Mouse (Mus musculus) embryonic facial prominence, embryonic 11.5 days (tissue): ENCODE measurements at regions not wholly inside any gene's neighbourhood (a gene's known extent, or its start where the extent isn't known, plus 50 kb on each side); places are given as distances from the start of the nearest gene placed in this dataset.

Experiments
- ATAC-seq: fragments of 200-750 bp; cut with Nextera tagmentation; replicated peaks from 2 replicates; pipeline ENCODE4 v1.8.0; 2017; ENCODE audit warnings: low read depth; ENCODE audit not compliant: insufficient number of reproducible peaks, low FRiP score, low TSS enrichment
- DNase-seq: peaks from one replicate; pipeline ENCODE4 v3.0.0-alpha.2; 2015; ENCODE audit warnings: low spot score
- H3K27ac ChIP-seq: fragments of 300-500 bp; sonication (generic); replicated peaks from 2 replicates; pipeline ENCODE4 v1.5.1; 2014; ENCODE audit warnings: mild to moderate bottlenecking, low read depth, low read length, control low read depth
- H3K27me3 ChIP-seq: fragments of 300-500 bp; sonication (generic); 2 replicates; pipeline ENCODE4 v1.6.1; 2014; ENCODE audit warnings: mild to moderate bottlenecking, low read length, moderate library complexity, mixed read lengths; ENCODE audit not compliant: control insufficient read depth, insufficient read depth
- H3K36me3 ChIP-seq: fragments of 300-500 bp; sonication (generic); replicated peaks from 2 replicates; pipeline ENCODE4 v1.6.1; 2014; ENCODE audit warnings: low read depth, mild to moderate bottlenecking, low read length, moderate library complexity, mixed read lengths; ENCODE audit not compliant: control insufficient read depth, insufficient read depth
- H3K4me1 ChIP-seq: fragments of 300-500 bp; sonication (generic); 2 replicates; pipeline ENCODE4 v1.6.1; 2014; ENCODE audit warnings: low read length, mixed read lengths; ENCODE audit not compliant: control insufficient read depth, insufficient read depth
- H3K4me2 ChIP-seq: fragments of 300-500 bp; sonication (generic); 2 replicates; pipeline ENCODE4 v1.6.1; 2014; ENCODE audit warnings: low read depth, mild to moderate bottlenecking, control low read depth, low read length, moderate library complexity
- H3K4me3 ChIP-seq: fragments of 300-500 bp; sonication (generic); 2 replicates; pipeline ENCODE4 v1.5.1; 2014; ENCODE audit warnings: low read depth, low read length, control low read depth
- H3K9ac ChIP-seq: fragments of 300-500 bp; sonication (generic); replicated peaks from 2 replicates; pipeline ENCODE4 v1.6.1; 2014; ENCODE audit warnings: mild to moderate bottlenecking, control low read depth, low read length
- H3K9me3 ChIP-seq: fragments of 300-500 bp; sonication (generic); replicated peaks from 2 replicates; pipeline ENCODE4 v1.6.1; 2016; ENCODE audit warnings: mild to moderate bottlenecking, low read length, inconsistent platforms, mixed read lengths; ENCODE audit not compliant: control insufficient read depth
- WGBS: fragments of 180-500 bp; shearing (Covaris S2); extraction: QIAGEN DNeasy Blood & Tissue Kit; methylation state at CpG from one replicate; pipeline ENCODE4 v1.1.7; 2014; 5-methylcytosine and 5-hydroxymethylcytosine counted together

DNA sequence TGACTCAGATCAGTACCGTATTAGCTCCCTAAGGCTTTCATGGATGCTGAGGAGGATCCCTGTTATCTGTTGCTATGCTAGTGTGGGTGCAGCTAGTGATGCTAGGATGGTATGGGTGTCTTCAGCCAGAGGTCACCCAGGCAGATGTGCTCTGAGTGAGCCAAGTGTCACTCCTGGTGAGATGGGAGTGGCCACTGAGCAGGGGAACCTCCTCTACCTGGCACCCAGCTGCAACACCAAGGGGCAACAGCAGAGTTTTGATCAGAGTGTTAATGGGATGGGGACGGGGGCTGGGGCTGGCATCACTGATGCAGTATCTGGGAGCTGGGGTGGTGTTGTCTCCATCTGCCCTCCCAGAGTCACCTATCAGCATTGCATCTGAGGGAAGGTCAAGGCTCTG lies 81.0 kb downstream of the Cstad start:
- 74% methylated on average over 2 of the region's 2 CpGs for WGBS
- H3K27ac ChIP-seq: no peak overlapping the region
- H3K9ac ChIP-seq: no peak overlapping the region

DNA sequence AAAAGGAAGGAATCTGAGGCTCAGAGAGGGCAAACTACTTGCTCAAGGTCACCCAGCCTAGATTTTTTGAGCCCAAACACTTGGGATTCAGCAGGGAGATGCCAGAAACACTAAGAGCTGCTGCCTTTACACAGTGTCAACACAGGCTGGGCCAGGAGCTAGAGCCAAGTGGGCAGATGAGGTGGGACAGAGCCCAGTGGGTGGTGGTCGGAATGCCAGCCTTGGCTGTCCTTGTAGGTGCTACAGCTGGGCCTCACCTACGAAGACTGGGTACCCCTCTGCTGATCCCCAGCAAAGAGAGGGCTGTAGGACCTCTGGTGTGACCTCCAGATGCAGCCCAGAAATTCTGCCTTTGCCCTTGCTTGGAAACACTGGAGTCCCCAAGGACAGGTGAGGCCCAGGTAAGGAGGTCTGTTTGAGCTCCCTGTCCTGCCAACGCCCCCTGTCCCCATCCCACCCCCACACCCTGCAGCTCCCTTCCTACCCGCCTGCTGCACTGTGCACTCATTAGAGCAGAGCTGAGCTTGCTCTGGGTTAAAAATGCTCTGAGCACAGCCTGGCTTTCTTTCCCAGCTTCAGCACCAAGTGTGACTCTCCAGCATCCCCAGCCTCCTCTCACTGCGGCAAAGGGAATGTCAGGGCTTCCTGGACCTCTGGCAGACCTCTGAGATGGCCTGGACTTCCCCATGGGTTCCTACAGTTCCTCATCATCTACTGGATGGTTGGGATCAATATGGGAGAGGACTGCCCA lies 76.2 kb downstream of the Cstad start:
- Histone ChIP-seq H3K9ac (no peak overlapping the region; the same call in 1 of the 2 replicates), H3K27me3 (no peaks in the 10 kb centered on the region), H3K4me3 (no peak overlapping the region), H3K27ac (no peak overlapping the region), H3K9me3 (no peaks in the 10 kb centered on the region), H3K4me2 (no peak overlapping the region), H3K4me1 (no peaks in the 10 kb centered on the region; the same call in 1 of the 2 replicates), H3K36me3 (no peaks in the 10 kb centered on the region)
- ATAC-seq (no peak), DNase-seq (no peak)
- WGBS: 62% methylated on average over 5 of the region's 5 CpGs

More for the DNA sequence above, 81.0 kb downstream of the Cstad start:
- H3K4me3 ChIP-seq: no peak overlapping the region
- H3K4me1 ChIP-seq: peaks cover 6% of the 10 kb centered on the region
- ATAC-seq (no peak), DNase-seq (no peak)
- no peak overlapping the region for H3K4me2 ChIP-seq
- H3K9me3 ChIP-seq: no peaks in the 10 kb centered on the region
- no peaks in the 10 kb centered on the region for H3K36me3 ChIP-seq
- no peaks in the 10 kb centered on the region for H3K27me3 ChIP-seq

- no peak for ATAC-seq
- Histone ChIP-seq H3K4me2 (no peak overlapping the region), H3K9me3 (no peaks in the 10 kb centered on the region), H3K27me3 (no peaks in the 10 kb centered on the region), H3K4me1 (no peaks in the 10 kb centered on the region; the same call in none of the 2 replicates), H3K9ac (0 out of 2 replicates have a peak overlapping the region, but pooled peaks have one; percentile 10), H3K4me3 (no peak overlapping the region), H3K36me3 (no peaks in the 10 kb centered on the region), H3K27ac (no peak overlapping the region)
- no peak for DNase-seq
- WGBS: 18% methylated on average over 8 of the region's 8 CpGs
These were observed 72.6 kb downstream of the Cstad start for GRCm38 (mm10) chr2:30667468-30667867.

- Histone ChIP-seq H3K4me1 (peaks cover 37% of the 10 kb centered on the region), H3K4me3 (no peak overlapping the region), H3K36me3 (no peaks in the 10 kb centered on the region), H3K27ac (peak overlapping the region; percentile 99; the same call in 1 of the 2 replicates), H3K9me3 (no peaks in the 10 kb centered on the region), H3K4me2 (no peak overlapping the region), H3K9ac (no peak overlapping the region), H3K27me3 (no peaks in the 10 kb centered on the region)
- no peak for DNase-seq
- no peak for ATAC-seq
- 23% methylated on average over 10 of the region's 10 CpGs for WGBS
These were observed 66.3 kb downstream of the Cstad start for GRCm38 (mm10) chr2:30661147-30661546.

- Histone ChIP-seq H3K9ac (peak overlapping the region; percentile 46), H3K4me1 (peaks cover 37% of the 10 kb centered on the region), H3K4me2 (0 out of 2 replicates have a peak overlapping the region, but pooled peaks have one; percentile 13), H3K27me3 (no peaks in the 10 kb centered on the region), H3K36me3 (no peaks in the 10 kb centered on the region), H3K9me3 (no peaks in the 10 kb centered on the region), H3K4me3 (no peak overlapping the region), H3K27ac (peak overlapping the region; percentile 99)
- WGBS: 10% methylated on average over 10 of the region's 10 CpGs
- DNase-seq (peak; percentile 56), ATAC-seq (no peak)
These were observed 65.8 kb downstream of the Cstad start for GRCm38 (mm10) chr2:30660613-30660991.

- Histone ChIP-seq H3K4me3 (no peak overlapping the region), H3K36me3 (no peaks in the 10 kb centered on the region), H3K9me3 (no peaks in the 10 kb centered on the region), H3K27ac (peak overlapping the region; percentile 99), H3K27me3 (no peaks in the 10 kb centered on the region), H3K4me1 (peaks cover 37% of the 10 kb centered on the region), H3K4me2 (no peak overlapping the region), H3K9ac (peak overlapping the region; percentile 70)
- no peak for ATAC-seq
- WGBS: 23% methylated on average over 11 of the region's 11 CpGs
- DNase-seq: no peak
These were observed 65.2 kb downstream of the Cstad start for GRCm38 (mm10) chr2:30659836-30660612.

DNA sequence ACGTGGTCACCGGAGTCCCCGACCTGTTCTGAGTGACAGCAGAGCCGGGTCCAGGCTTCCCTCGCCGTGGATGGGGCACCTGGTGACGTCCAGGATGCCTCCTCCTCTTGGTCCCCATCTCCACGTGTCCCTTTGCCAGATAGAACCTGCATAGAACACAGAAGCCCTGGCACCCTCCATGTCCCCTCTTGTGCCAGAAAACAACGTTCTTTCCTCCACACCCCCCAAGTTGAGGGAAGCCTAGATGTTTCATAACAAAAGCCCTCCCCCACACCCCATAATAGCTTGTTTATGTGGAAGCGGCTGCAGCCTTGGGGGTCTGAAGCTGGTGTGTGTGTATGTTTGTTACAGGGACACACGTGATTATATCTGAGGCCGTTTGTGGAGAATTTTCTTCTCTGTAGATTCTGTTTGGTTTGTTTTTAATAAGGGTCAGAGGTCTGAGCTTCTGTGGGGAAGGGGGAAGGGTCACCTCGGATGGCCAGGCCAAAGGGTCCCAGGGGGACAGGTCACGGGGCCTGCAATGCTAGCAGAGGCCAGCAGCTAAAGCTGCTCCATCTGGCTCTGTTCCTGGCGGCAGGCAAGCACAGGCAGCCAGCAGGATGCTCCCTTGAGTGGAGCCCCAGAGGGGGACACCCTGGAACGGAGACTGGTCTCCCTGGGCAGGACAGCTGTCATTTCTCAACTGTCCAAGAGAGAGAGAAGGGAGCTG lies 64.2 kb downstream of the Cstad start:
- Histone ChIP-seq H3K27me3 (no peaks in the 10 kb centered on the region), H3K4me1 (peaks cover 37% of the 10 kb centered on the region), H3K4me2 (peak overlapping the region; percentile 40), H3K9me3 (no peaks in the 10 kb centered on the region), H3K27ac (peak overlapping the region; percentile 99), H3K4me3 (peak overlapping the region; percentile 21; the same call in 1 of the 2 replicates), H3K36me3 (no peaks in the 10 kb centered on the region), H3K9ac (peak overlapping the region; percentile 70)
- DNase-seq (peak; percentile 70), ATAC-seq (peak; percentile 51)
- WGBS: 1% methylated on average over 16 of the region's 16 CpGs
